Mouse (Mus musculus) kidney, embryonic 15.5 days (tissue): ENCODE results near the gene Pex7. TPM values are rescaled to one million over a fixed set of nuclear protein-coding genes. Genes with fewer than 3 reads are reported as not detected.
"Not testable (repeated sequence)": the region's sequence is repeated elsewhere in the genome, so short reads cannot be mapped to it uniquely, and the experiment has no call there.

Experiments
- ATAC-seq: fragments of 200-750 bp; cut with Nextera tagmentation; replicated peaks from 2 replicates; pipeline ENCODE4 v1.8.0; 2017; ENCODE audit warnings: moderate TSS enrichment; ENCODE audit not compliant: low FRiP score
- H3K27ac ChIP-seq: fragments of 300-500 bp; sonication (generic); 2 replicates; pipeline ENCODE4 v1.5.1; 2015; ENCODE audit warnings: mild to moderate bottlenecking, inconsistent platforms
- H3K27me3 ChIP-seq: fragments of 300-500 bp; sonication (generic); 2 replicates; pipeline ENCODE4 v1.6.1; 2015; ENCODE audit warnings: inconsistent platforms
- H3K36me3 ChIP-seq: fragments of 300-500 bp; sonication (generic); 2 replicates; pipeline ENCODE4 v1.6.1; 2015; ENCODE audit warnings: inconsistent platforms
- H3K4me1 ChIP-seq: fragments of 300-500 bp; sonication (generic); 2 replicates; pipeline ENCODE4 v1.6.1; 2015; ENCODE audit warnings: inconsistent platforms
- H3K4me2 ChIP-seq: fragments of 300-500 bp; sonication (generic); 2 replicates; pipeline ENCODE4 v1.6.1; 2015; ENCODE audit warnings: moderate library complexity, mild to moderate bottlenecking, inconsistent platforms
- H3K4me3 ChIP-seq: fragments of 300-500 bp; sonication (generic); replicated peaks from 2 replicates; pipeline ENCODE4 v1.5.1; 2015; ENCODE audit warnings: mild to moderate bottlenecking, inconsistent platforms
- H3K9ac ChIP-seq: fragments of 300-500 bp; sonication (generic); 2 replicates; pipeline ENCODE4 v1.6.1; 2015; ENCODE audit warnings: mild to moderate bottlenecking, inconsistent platforms
- H3K9me3 ChIP-seq: fragments of 300-500 bp; sonication (generic); replicated peaks from 2 replicates; pipeline ENCODE4 v1.6.1; 2016; ENCODE audit warnings: inconsistent platforms
- WGBS: fragments of 180-500 bp; shearing (Covaris S2); methylation state at CpG from one replicate; pipeline ENCODE4 v1.1.7; 2015; ENCODE audit warnings: mixed read lengths; 5-methylcytosine and 5-hydroxymethylcytosine counted together
- polyA plus RNA-seq: library from polyadenylated mRNA; unstranded; fragments of >200 nt; fragmentation: Nextera tagmentation; extraction: Ambion mirVana; gene quantifications from 2 replicates; pipeline ENCODE4 v1.2.1, GENCODE M21; 2015

Pex7 gene
- polyA plus RNA-seq, 1 experiment from 2014 or later: 36.0 TPM

- no peak for ATAC-seq
- no peaks in the 10 kb centered on the region for H3K36me3 ChIP-seq
- H3K27ac ChIP-seq: no peak overlapping the region
- H3K4me2 ChIP-seq: peak overlapping the region; percentile 98
- peaks cover 12% of the 10 kb centered on the region for H3K27me3 ChIP-seq
- H3K4me1 ChIP-seq: peaks cover 27% of the 10 kb centered on the region
- H3K9me3 ChIP-seq: no peaks in the 10 kb centered on the region
- 42% methylated on average over 3 of the region's 3 CpGs for WGBS
- H3K4me3 ChIP-seq: peak overlapping the region; percentile 85
- H3K9ac ChIP-seq: peak overlapping the region; percentile 88; the same call in 1 of the 2 replicates
These were observed 25.5 kb upstream of the Pex7 start for GRCm38 (mm10) chr10:19932986-19933385.

- WGBS: 77% methylated on average over 1 of the region's 1 CpGs
- no peaks in the 10 kb centered on the region for H3K9me3 ChIP-seq
- H3K4me1 ChIP-seq: no peaks in the 10 kb centered on the region
- no peak overlapping the region for H3K4me2 ChIP-seq
- H3K9ac ChIP-seq: no peak overlapping the region
- peaks cover 7% of the 10 kb centered on the region for H3K27me3 ChIP-seq
- no peaks in the 10 kb centered on the region for H3K36me3 ChIP-seq
- no peak overlapping the region for H3K27ac ChIP-seq
- no peak for ATAC-seq
- no peak overlapping the region for H3K4me3 ChIP-seq
These were observed 20.7 kb upstream of the Pex7 start for GRCm38 (mm10) chr10:19928205-19928604.

GRCm38 (mm10) chr10:19926391-19926897 is 19.0 kb upstream of the Pex7 start:
- not testable (repeated sequence) for H3K27me3 ChIP-seq, H3K9ac ChIP-seq, H3K4me2 ChIP-seq, H3K27ac ChIP-seq, H3K4me1 ChIP-seq, H3K9me3 ChIP-seq, H3K4me3 ChIP-seq, ATAC-seq, H3K36me3 ChIP-seq
- WGBS: 85% methylated on average over 4 of the region's 4 CpGs

GRCm38 (mm10) chr10:19924256-19924655 is 16.8 kb upstream of the Pex7 start:
- no peaks in the 10 kb centered on the region for H3K36me3 ChIP-seq
- no peaks in the 10 kb centered on the region for H3K9me3 ChIP-seq
- no peaks in the 10 kb centered on the region for H3K27me3 ChIP-seq
- 68% methylated on average over 2 of the region's 2 CpGs for WGBS
- no peak overlapping the region for H3K27ac ChIP-seq
- no peaks in the 10 kb centered on the region for H3K4me1 ChIP-seq
- no peak overlapping the region for H3K4me3 ChIP-seq
- no peak for ATAC-seq
- no peak overlapping the region for H3K9ac ChIP-seq
- H3K4me2 ChIP-seq: no peak overlapping the region

GRCm38 (mm10) chr10:19922410-19922809 is 14.9 kb upstream of the Pex7 start:
- no peak overlapping the region for H3K4me2 ChIP-seq
- no peak overlapping the region for H3K9ac ChIP-seq
- H3K9me3 ChIP-seq: no peaks in the 10 kb centered on the region
- no peak overlapping the region for H3K4me3 ChIP-seq
- 61% methylated on average over 4 of the region's 4 CpGs for WGBS
- no peaks in the 10 kb centered on the region for H3K4me1 ChIP-seq
- H3K27ac ChIP-seq: no peak overlapping the region
- no peaks in the 10 kb centered on the region for H3K36me3 ChIP-seq
- no peak for ATAC-seq
- H3K27me3 ChIP-seq: no peaks in the 10 kb centered on the region

- H3K9me3 ChIP-seq: no peaks in the 10 kb centered on the region
- 56% methylated on average over 1 of the region's 1 CpGs for WGBS
- H3K4me1 ChIP-seq: no peaks in the 10 kb centered on the region
These were observed 7.8 kb upstream of the Pex7 start for GRCm38 (mm10) chr10:19915301-19915700.

GRCm38 (mm10) chr10:19913806-19914205 is 6.3 kb upstream of the Pex7 start:
- H3K4me2 ChIP-seq: no peak overlapping the region
- H3K36me3 ChIP-seq: no peaks in the 10 kb centered on the region
- H3K27me3 ChIP-seq: peaks cover 6% of the 10 kb centered on the region; the same call in 1 of the 2 replicates
- no peaks in the 10 kb centered on the region for H3K4me1 ChIP-seq
- no peak overlapping the region for H3K4me3 ChIP-seq
- 85% methylated on average over 4 of the region's 4 CpGs for WGBS
- H3K9ac ChIP-seq: no peak overlapping the region
- H3K9me3 ChIP-seq: no peaks in the 10 kb centered on the region
- H3K27ac ChIP-seq: no peak overlapping the region
- no peak for ATAC-seq

More at GRCm38 (mm10) chr10:19915301-19915700, 7.8 kb upstream of the Pex7 start:
- H3K9ac ChIP-seq: no peak overlapping the region
- ATAC-seq: peak; percentile 60; the same call in 1 of the 2 replicates
- no peaks in the 10 kb centered on the region for H3K36me3 ChIP-seq
- no peak overlapping the region for H3K4me2 ChIP-seq
- H3K4me3 ChIP-seq: no peak overlapping the region
- H3K27ac ChIP-seq: no peak overlapping the region
- H3K27me3 ChIP-seq: no peaks in the 10 kb centered on the region

GRCm38 (mm10) chr10:19911583-19911982 is 4.1 kb upstream of the Pex7 start:
- ATAC-seq: no peak
- no peak overlapping the region for H3K4me3 ChIP-seq
- H3K4me2 ChIP-seq: no peak overlapping the region
- no peaks in the 10 kb centered on the region for H3K9me3 ChIP-seq
- H3K9ac ChIP-seq: no peak overlapping the region
- H3K27me3 ChIP-seq: peaks cover 6% of the 10 kb centered on the region; the same call in 1 of the 2 replicates
- 15% methylated on average over 1 of the region's 1 CpGs for WGBS
- no peaks in the 10 kb centered on the region for H3K36me3 ChIP-seq
- no peak overlapping the region for H3K27ac ChIP-seq
- H3K4me1 ChIP-seq: 0 out of 2 replicates have a peak, but pooled peaks cover 2% of the 10 kb centered on the region

GRCm38 (mm10) chr10:19910516-19910915 is 3.0 kb upstream of the Pex7 start:
- ATAC-seq: no peak
- Histone ChIP-seq H3K27ac (no peak overlapping the region), H3K4me3 (no peak overlapping the region), H3K36me3 (no peaks in the 10 kb centered on the region), H3K4me2 (no peak overlapping the region), H3K4me1 (0 out of 2 replicates have a peak, but pooled peaks cover 2% of the 10 kb centered on the region), H3K9ac (no peak overlapping the region), H3K9me3 (no peaks in the 10 kb centered on the region), H3K27me3 (peaks cover 6% of the 10 kb centered on the region; the same call in 1 of the 2 replicates)
- 94% methylated on average over 2 of the region's 2 CpGs for WGBS

GRCm38 (mm10) chr10:19908076-19908475 is 587 bp upstream of the Pex7 start:
- Histone ChIP-seq H3K9me3 (no peaks in the 10 kb centered on the region), H3K36me3 (0 out of 2 replicates have a peak, but pooled peaks cover 8% of the 10 kb centered on the region), H3K27ac (no peak overlapping the region), H3K4me2 (peak overlapping the region; percentile 30; the same call in 1 of the 2 replicates), H3K4me3 (peak overlapping the region; percentile 78; the same call in 1 of the 2 replicates), H3K9ac (no peak overlapping the region), H3K27me3 (peaks cover 6% of the 10 kb centered on the region; the same call in 1 of the 2 replicates), H3K4me1 (0 out of 2 replicates have a peak, but pooled peaks cover 2% of the 10 kb centered on the region)
- no peak for ATAC-seq
- WGBS: 74% methylated on average over 2 of the region's 2 CpGs

GRCm38 (mm10) chr10:19904077-19904820 is 3.2 kb downstream of the Pex7 start:
- no peak overlapping the region for H3K4me2 ChIP-seq

GRCm38 (mm10) chr10:19901992-19902391 is 5.5 kb downstream of the Pex7 start:
- no peak overlapping the region for H3K27ac ChIP-seq
- H3K27me3 ChIP-seq: no peaks in the 10 kb centered on the region
- no peaks in the 10 kb centered on the region for H3K9me3 ChIP-seq
- no peak overlapping the region for H3K9ac ChIP-seq
- H3K4me2 ChIP-seq: no peak overlapping the region
- no peak overlapping the region for H3K4me3 ChIP-seq
- ATAC-seq: no peak
- 0 out of 2 replicates have a peak, but pooled peaks cover under 1% of the 10 kb centered on the region for H3K4me1 ChIP-seq
- WGBS: 86% methylated on average over 7 of the region's 7 CpGs
- peaks cover 17% of the 10 kb centered on the region; the same call in 1 of the 2 replicates for H3K36me3 ChIP-seq

More at GRCm38 (mm10) chr10:19904077-19904820, 3.2 kb downstream of the Pex7 start:
- 83% methylated on average over 13 of the region's 13 CpGs for WGBS
- no peak for ATAC-seq
- Histone ChIP-seq H3K9ac (no peak overlapping the region), H3K9me3 (no peaks in the 10 kb centered on the region), H3K4me1 (0 out of 2 replicates have a peak, but pooled peaks cover 2% of the 10 kb centered on the region), H3K27me3 (no peaks in the 10 kb centered on the region), H3K36me3 (peaks cover 17% of the 10 kb centered on the region; the same call in 1 of the 2 replicates), H3K27ac (no peak overlapping the region), H3K4me3 (no peak overlapping the region)
